Mouse (Mus musculus): ENCODE measurements around the gene Apopt1. TPM values are rescaled to one million over a fixed set of nuclear protein-coding genes. Genes with fewer than 3 reads are reported as not detected.
A peak's percentile ranks its signal among the peaks of the same experiment; 100 is the strongest.

The Apopt1 gene
- polyA plus RNA-seq, 1 experiment = 54.6 TPM

DNA sequence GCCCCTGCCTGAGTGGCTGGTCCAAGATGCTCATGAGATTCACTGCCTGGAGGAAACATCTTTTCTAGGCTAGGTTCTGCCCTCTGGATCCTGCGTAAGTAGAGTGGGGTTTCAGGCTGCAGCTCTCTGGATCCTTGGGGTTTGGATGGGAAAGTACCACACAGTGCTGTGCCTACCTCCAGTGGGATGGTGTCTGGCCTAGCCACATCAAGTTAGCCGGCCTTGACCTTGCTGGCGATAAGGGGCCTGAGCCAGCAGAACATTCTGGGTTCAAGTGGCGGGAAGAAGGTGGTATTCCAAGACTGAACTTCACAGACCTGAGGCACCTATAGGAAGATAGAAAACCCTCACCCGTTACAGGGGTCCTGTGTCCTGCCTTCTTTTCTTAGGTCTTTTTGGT, 45.6 kb upstream of the Apopt1 start:
- Histone ChIP-seq H3K4me3 (no peak overlapping the region), H3ac (ENCODE audit: control insufficient read depth, insufficient read length) (no peak overlapping the region), H3K79me2 (ENCODE audit: control insufficient read depth, insufficient read depth) (no peaks in the 10 kb centered on the region), H3K36me3 (ENCODE audit: control insufficient read depth, insufficient read depth) (no peaks in the 10 kb centered on the region), H3K27me3 (ENCODE audit: control insufficient read depth, insufficient read depth, insufficient read length) (no peaks in the 10 kb centered on the region), H3K4me2 (ENCODE audit: low read depth) (no peak overlapping the region)
- TF ChIP-seq E2F4 (IDR thresholded peaks at IDR 0.05; ENCODE audit: insufficient read depth) (no peak), USF1 (IDR thresholded peaks at IDR 0.05; ENCODE audit: low read depth) (no peak), TCF3 (IDR thresholded peaks at IDR 0.05; ENCODE audit: insufficient read length, low read depth) (no peak), MYOD1 (IDR thresholded peaks at IDR 0.05; ENCODE audit: control insufficient read depth in 1 of 3, insufficient read length in 2 of 3, low read depth in 2 of 3) (no peak), POLR2AphosphoS2 (IDR thresholded peaks at IDR 0.05; ENCODE audit: insufficient read length, low read depth) (no peak), MAX (IDR thresholded peaks at IDR 0.05; ENCODE audit: low read depth) (no peak)

GRCm38 (mm10) chr12:111668457-111668912, 44.6 kb upstream of the Apopt1 start:
- Histone ChIP-seq H3K4me3 (peak overlapping the region; percentile 4), H3K27me3 (ENCODE audit: control insufficient read depth, insufficient read depth, insufficient read length) (no peaks in the 10 kb centered on the region), H3K79me2 (ENCODE audit: control insufficient read depth, insufficient read depth) (no peaks in the 10 kb centered on the region), H3K4me2 (ENCODE audit: low read depth) (peak overlapping the region; percentile 83), H3K36me3 (ENCODE audit: control insufficient read depth, insufficient read depth) (no peaks in the 10 kb centered on the region), H3ac (ENCODE audit: control insufficient read depth, insufficient read length) (no peak overlapping the region)
- TF ChIP-seq POLR2AphosphoS2 (IDR thresholded peaks at IDR 0.05; ENCODE audit: insufficient read length, low read depth) (peak; percentile 64), USF1 (IDR thresholded peaks at IDR 0.05; ENCODE audit: low read depth) (no peak), POLR2A (IDR thresholded peaks at IDR 0.05; ENCODE audit: insufficient read length, low read depth) (peak; percentile 46), SRF (IDR thresholded peaks at IDR 0.05; ENCODE audit: control insufficient read depth, insufficient read length, low read depth) (no peak), MAX (IDR thresholded peaks at IDR 0.05; ENCODE audit: low read depth) (no peak), MYOD1 (IDR thresholded peaks at IDR 0.05; ENCODE audit: control insufficient read depth in 1 of 3, insufficient read length in 2 of 3, low read depth in 2 of 3) (no peak), TCF3 (IDR thresholded peaks at IDR 0.05; ENCODE audit: insufficient read length, low read depth) (no peak), REST (IDR thresholded peaks at IDR 0.05; ENCODE audit: insufficient read depth, insufficient read length) (no peak), MYOG (IDR thresholded peaks at IDR 0.05; ENCODE audit: control insufficient read depth in 1 of 3, insufficient read depth in 1 of 3, insufficient read length in 2 of 3, low read depth in 2 of 3) (peak in 1 of 3 experiments; percentile 20)

GRCm38 (mm10) chr12:111669000-111669788, 43.9 kb upstream of the Apopt1 start:
- TF ChIP-seq E2F4 (IDR thresholded peaks at IDR 0.05; ENCODE audit: insufficient read depth) = no peak
- no peak for TF ChIP-seq REST (IDR thresholded peaks at IDR 0.05; ENCODE audit: insufficient read depth, insufficient read length)
- no peak for TF ChIP-seq POLR2A (IDR thresholded peaks at IDR 0.05; ENCODE audit: insufficient read length, low read depth)
- TF ChIP-seq POLR2AphosphoS2 (IDR thresholded peaks at IDR 0.05; ENCODE audit: insufficient read length, low read depth) = no peak
- TF ChIP-seq TCF12 (IDR thresholded peaks at IDR 0.05; ENCODE audit: insufficient read depth, poor library complexity, severe bottlenecking) = no peak
- no peak for TF ChIP-seq MYOD1 (IDR thresholded peaks at IDR 0.05; ENCODE audit: control insufficient read depth in 1 of 3, insufficient read length in 2 of 3, low read depth in 2 of 3)
- TF ChIP-seq TCF3 (IDR thresholded peaks at IDR 0.05; ENCODE audit: insufficient read length, low read depth) = no peak
- no peak for TF ChIP-seq CEBPB (IDR thresholded peaks at IDR 0.05; ENCODE audit: insufficient read depth, poor library complexity, severe bottlenecking)
- H3ac ChIP-seq (ENCODE audit: control insufficient read depth, insufficient read length) = no peak overlapping the region
- no peaks in the 10 kb centered on the region for H3K27me3 ChIP-seq (ENCODE audit: control insufficient read depth, insufficient read depth, insufficient read length)
- H3K36me3 ChIP-seq (ENCODE audit: control insufficient read depth, insufficient read depth) = no peaks in the 10 kb centered on the region
- peak overlapping the region; percentile 83 for H3K4me2 ChIP-seq (ENCODE audit: low read depth)
- H3K4me3 ChIP-seq = peak overlapping the region; percentile 4
- no peaks in the 10 kb centered on the region for H3K79me2 ChIP-seq (ENCODE audit: control insufficient read depth, insufficient read depth)

GRCm38 (mm10) chr12:111669961-111670360, 43.1 kb upstream of the Apopt1 start:
- H3ac ChIP-seq (ENCODE audit: control insufficient read depth, insufficient read length) = no peak overlapping the region
- no peaks in the 10 kb centered on the region for H3K79me2 ChIP-seq (ENCODE audit: control insufficient read depth, insufficient read depth)
- H3K36me3 ChIP-seq (ENCODE audit: control insufficient read depth, insufficient read depth) = no peaks in the 10 kb centered on the region
- no peaks in the 10 kb centered on the region for H3K27me3 ChIP-seq (ENCODE audit: control insufficient read depth, insufficient read depth, insufficient read length)
- H3K4me2 ChIP-seq (ENCODE audit: low read depth) = no peak overlapping the region
- no peak overlapping the region for H3K4me3 ChIP-seq
- TF ChIP-seq CEBPB (IDR thresholded peaks at IDR 0.05; ENCODE audit: insufficient read depth, poor library complexity, severe bottlenecking) (no peak), MAX (IDR thresholded peaks at IDR 0.05; ENCODE audit: low read depth) (no peak), E2F4 (IDR thresholded peaks at IDR 0.05; ENCODE audit: insufficient read depth) (no peak), POLR2AphosphoS2 (IDR thresholded peaks at IDR 0.05; ENCODE audit: insufficient read length, low read depth) (no peak), POLR2A (IDR thresholded peaks at IDR 0.05; ENCODE audit: insufficient read length, low read depth) (no peak), TCF12 (IDR thresholded peaks at IDR 0.05; ENCODE audit: insufficient read depth, poor library complexity, severe bottlenecking) (no peak), SRF (IDR thresholded peaks at IDR 0.05; ENCODE audit: control insufficient read depth, insufficient read length, low read depth) (no peak), USF1 (IDR thresholded peaks at IDR 0.05; ENCODE audit: low read depth) (no peak), MYOD1 (IDR thresholded peaks at IDR 0.05; ENCODE audit: control insufficient read depth in 1 of 3, insufficient read length in 2 of 3, low read depth in 2 of 3) (no peak)

GRCm38 (mm10) chr12:111670371-111670971, 42.6 kb upstream of the Apopt1 start:
- Histone ChIP-seq H3K27me3 (ENCODE audit: control insufficient read depth, insufficient read depth, insufficient read length) (no peaks in the 10 kb centered on the region), H3K36me3 (ENCODE audit: control insufficient read depth, insufficient read depth) (no peaks in the 10 kb centered on the region)

More at GRCm38 (mm10) chr12:111670371-111670971, 42.6 kb upstream of the Apopt1 start:
- Histone ChIP-seq H3K79me2 (ENCODE audit: control insufficient read depth, insufficient read depth) (no peaks in the 10 kb centered on the region), H3K4me2 (ENCODE audit: low read depth) (no peak overlapping the region), H3K4me3 (no peak overlapping the region), H3ac (ENCODE audit: control insufficient read depth, insufficient read length) (no peak overlapping the region)
- TF ChIP-seq SRF (IDR thresholded peaks at IDR 0.05; ENCODE audit: control insufficient read depth, insufficient read length, low read depth) (no peak), MYOG (IDR thresholded peaks at IDR 0.05; ENCODE audit: control insufficient read depth in 1 of 3, insufficient read depth in 1 of 3, insufficient read length in 2 of 3, low read depth in 2 of 3) (no peak), TCF3 (IDR thresholded peaks at IDR 0.05; ENCODE audit: insufficient read length, low read depth) (no peak), CEBPB (IDR thresholded peaks at IDR 0.05; ENCODE audit: insufficient read depth, poor library complexity, severe bottlenecking) (no peak), MYOD1 (IDR thresholded peaks at IDR 0.05; ENCODE audit: control insufficient read depth in 1 of 3, insufficient read length in 2 of 3, low read depth in 2 of 3) (no peak), POLR2A (IDR thresholded peaks at IDR 0.05; ENCODE audit: insufficient read length, low read depth) (no peak), MAX (IDR thresholded peaks at IDR 0.05; ENCODE audit: low read depth) (no peak), E2F4 (IDR thresholded peaks at IDR 0.05; ENCODE audit: insufficient read depth) (no peak), TCF12 (IDR thresholded peaks at IDR 0.05; ENCODE audit: insufficient read depth, poor library complexity, severe bottlenecking) (no peak), REST (IDR thresholded peaks at IDR 0.05; ENCODE audit: insufficient read depth, insufficient read length) (no peak), POLR2AphosphoS2 (IDR thresholded peaks at IDR 0.05; ENCODE audit: insufficient read length, low read depth) (no peak), USF1 (IDR thresholded peaks at IDR 0.05; ENCODE audit: low read depth) (no peak)

All from myocyte (in vitro differentiated cells).